18 mouse cellular contexts compared by ENCODE assay signal in genomic region chr11:99609126-99609525, GRCm38 (mm10). TPM values are rescaled to one million over a fixed set of nuclear protein-coding genes. Genes with fewer than 3 reads are reported as not detected.
DNase-seq lines count a peak whose midpoint lies in the region; ATAC-seq and TF ChIP-seq lines count a peak whose summit lies in the region.
"Had no signal": no experiment of that assay in that cellular context is flagged by ENCODE, and none has a peak within 500 bp of the region (broad histone marks: within the 10 kb centered on the region; RNA-seq: fewer than 3 reads in every experiment).

No protein-coding gene starts in this region.

- peak; percentile 13 for DNase-seq in forebrain, postnatal 0 days
- peak; percentile 13 for DNase-seq in cerebellum, adult 8-10 months
- DNase-seq in layer of hippocampus, adult 18-20 months (ENCODE audit: low spot score in 2 of 2): peak; percentile 42 to 62
- peak; percentile 43 to 45 for DNase-seq in left cerebral cortex, postnatal 14 days (ENCODE audit: low spot score in 2 of 2)
- DNase-seq in liver, embryonic 11.5 days (ENCODE audit: low spot score): no peak
- DNase-seq in kidney, adult 18-20 months: no peak
- DNase-seq: adrenal gland, postnatal 14 days; thymus, adult 18-20 months had no signal

- ATAC-seq in forebrain, postnatal 0 days: no peak
- no peak for ATAC-seq in forebrain, embryonic 16.5 days
- ATAC-seq in liver, embryonic 11.5 days (replicated peaks; ENCODE audit: low FRiP score): no peak
- ATAC-seq in hindbrain, embryonic 13.5 days (ENCODE audit: low FRiP score): no peak
- ATAC-seq: forebrain, embryonic 13.5 days had no signal

- H3K9me3 ChIP-seq in forebrain, postnatal 0 days (ENCODE audit: low read length): no peaks in the 10 kb centered on the region
- no peaks in the 10 kb centered on the region for H3K9me3 ChIP-seq in forebrain, embryonic 16.5 days (ENCODE audit: control insufficient read depth, low read length)
- H3K9me3 ChIP-seq in liver, embryonic 11.5 days (ENCODE audit: control insufficient read depth, low read length): no peaks in the 10 kb centered on the region
- no peaks in the 10 kb centered on the region for H3K9me3 ChIP-seq in hindbrain, embryonic 13.5 days
- H3K9me3 ChIP-seq: embryonic facial prominence, embryonic 15.5 days; forebrain, embryonic 13.5 days; heart, embryonic 15.5 days; limb, embryonic 12.5 days; lung, embryonic 15.5 days had no signal

- intact Hi-C loops in left cerebral cortex, postnatal 14 days (cut with DNase I): no loop called here

- H3K27me3 ChIP-seq in forebrain, postnatal 0 days (ENCODE audit: insufficient read depth, low read length): no peaks in the 10 kb centered on the region
- no peaks in the 10 kb centered on the region for H3K27me3 ChIP-seq in forebrain, embryonic 16.5 days (replicated peaks; ENCODE audit: control insufficient read depth, insufficient read depth, low read length)
- H3K27me3 ChIP-seq in liver, embryonic 11.5 days (replicated peaks; ENCODE audit: control insufficient read depth, insufficient read depth, low read length): no peaks in the 10 kb centered on the region
- no peaks in the 10 kb centered on the region for H3K27me3 ChIP-seq in hindbrain, embryonic 13.5 days
- H3K27me3 ChIP-seq: embryonic facial prominence, embryonic 15.5 days; forebrain, embryonic 13.5 days; heart, embryonic 15.5 days; limb, embryonic 12.5 days; lung, embryonic 15.5 days had no signal

- no peaks in the 10 kb centered on the region for H3K4me1 ChIP-seq in forebrain, postnatal 0 days (ENCODE audit: insufficient read depth)
- no peaks in the 10 kb centered on the region for H3K4me1 ChIP-seq in forebrain, embryonic 16.5 days (replicated peaks; ENCODE audit: control insufficient read depth, insufficient read depth, low read length)
- no peaks in the 10 kb centered on the region for H3K4me1 ChIP-seq in liver, embryonic 11.5 days (replicated peaks; ENCODE audit: control insufficient read depth, insufficient read depth, low read length)
- H3K4me1 ChIP-seq in hindbrain, embryonic 13.5 days (replicated peaks): no peaks in the 10 kb centered on the region
- H3K4me1 ChIP-seq: embryonic facial prominence, embryonic 15.5 days; forebrain, embryonic 13.5 days; heart, embryonic 15.5 days; limb, embryonic 12.5 days; lung, embryonic 15.5 days had no signal

- H3K4me3 ChIP-seq in forebrain, postnatal 0 days (ENCODE audit: low read depth, low read length): no peak overlapping the region
- H3K4me3 ChIP-seq in forebrain, embryonic 16.5 days (replicated peaks; ENCODE audit: low read length): no peak overlapping the region
- H3K4me3 ChIP-seq in liver, embryonic 11.5 days (ENCODE audit: low read depth, low read length): no peak overlapping the region
- no peak overlapping the region for H3K4me3 ChIP-seq in hindbrain, embryonic 13.5 days
- H3K4me3 ChIP-seq: embryonic facial prominence, embryonic 15.5 days; forebrain, embryonic 13.5 days; heart, embryonic 15.5 days; limb, embryonic 12.5 days; lung, embryonic 15.5 days had no signal

- 41% methylated on average over 1 of the region's 1 CpGs for WGBS in forebrain, postnatal 0 days
- 48% methylated on average over 1 of the region's 1 CpGs for WGBS in forebrain, embryonic 16.5 days
- WGBS in liver, embryonic 11.5 days: 62% methylated on average over 1 of the region's 1 CpGs
- 82% methylated on average over 1 of the region's 1 CpGs for WGBS in hindbrain, embryonic 13.5 days

- no peak overlapping the region for H3K27ac ChIP-seq in forebrain, postnatal 0 days (ENCODE audit: low read depth, low read length)
- H3K27ac ChIP-seq in forebrain, embryonic 16.5 days (ENCODE audit: low read length): no peak overlapping the region
- no peak overlapping the region for H3K27ac ChIP-seq in liver, embryonic 11.5 days (ENCODE audit: low read depth, low read length)
- no peak overlapping the region for H3K27ac ChIP-seq in hindbrain, embryonic 13.5 days
- H3K27ac ChIP-seq: embryonic facial prominence, embryonic 15.5 days; forebrain, embryonic 13.5 days; heart, embryonic 15.5 days; kidney, postnatal 0 days; limb, embryonic 12.5 days; lung, embryonic 15.5 days had no signal

- H3K9ac ChIP-seq in forebrain, postnatal 0 days: no peak overlapping the region
- H3K9ac ChIP-seq in forebrain, embryonic 16.5 days (replicated peaks; ENCODE audit: low read depth, low read length): no peak overlapping the region
- no peak overlapping the region for H3K9ac ChIP-seq in liver, embryonic 11.5 days (ENCODE audit: low read depth, low read length)
- no peak overlapping the region for H3K9ac ChIP-seq in hindbrain, embryonic 13.5 days
- H3K9ac ChIP-seq: embryonic facial prominence, embryonic 15.5 days; forebrain, embryonic 13.5 days; heart, embryonic 15.5 days; limb, embryonic 12.5 days; lung, embryonic 15.5 days had no signal

- H3K36me3 ChIP-seq in forebrain, postnatal 0 days (ENCODE audit: insufficient read depth): no peaks in the 10 kb centered on the region
- no peaks in the 10 kb centered on the region for H3K36me3 ChIP-seq in forebrain, embryonic 16.5 days (ENCODE audit: control insufficient read depth, insufficient read depth)
- H3K36me3 ChIP-seq in liver, embryonic 11.5 days (ENCODE audit: control insufficient read depth, insufficient read depth, low read length): no peaks in the 10 kb centered on the region
- H3K36me3 ChIP-seq in hindbrain, embryonic 13.5 days: no peaks in the 10 kb centered on the region
- H3K36me3 ChIP-seq: embryonic facial prominence, embryonic 15.5 days; heart, embryonic 15.5 days; limb, embryonic 12.5 days; lung, embryonic 15.5 days had no signal

- H3K4me2 ChIP-seq in forebrain, postnatal 0 days (ENCODE audit: low read depth): no peak overlapping the region
- H3K4me2 ChIP-seq in forebrain, embryonic 16.5 days (ENCODE audit: low read length): no peak overlapping the region
- H3K4me2 ChIP-seq in liver, embryonic 11.5 days: no peak overlapping the region
- H3K4me2 ChIP-seq in hindbrain, embryonic 13.5 days: no peak overlapping the region
- H3K4me2 ChIP-seq: embryonic facial prominence, embryonic 15.5 days; forebrain, embryonic 13.5 days; heart, embryonic 15.5 days; limb, embryonic 12.5 days; lung, embryonic 15.5 days had no signal

- no peak for TF ChIP-seq CTCF in forebrain, postnatal 0 days (IDR thresholded peaks at IDR 0.05; ENCODE audit: low read depth)

RNA-seq across cellular contexts. Expression of gene Gm11937, which starts 0.9 kb away (rescaled TPM):
- total RNA-seq in forebrain, postnatal 0 days (2014; rRNA removed): not detected in 2 replicates
- not detected in 2 replicates for polyA plus RNA-seq in forebrain, postnatal 0 days (2015; fragmentation: Nextera tagmentation; extraction: Ambion mirVana)
- not detected in 2 replicates for polyA plus RNA-seq in forebrain, embryonic 16.5 days (2015; fragmentation: Nextera tagmentation; extraction: Ambion mirVana)
- not detected for total RNA-seq in layer of hippocampus, adult 18-20 months (2021)
- not detected for total RNA-seq in left cerebral cortex, postnatal 14 days (2021)
- polyA plus RNA-seq in liver, embryonic 11.5 days (2014; fragmentation: Nextera tagmentation; extraction: Ambion mirVana): not detected in 2 replicates
- not detected in 2 replicates for polyA plus RNA-seq in hindbrain, embryonic 13.5 days (2015; fragmentation: Nextera tagmentation; extraction: Ambion mirVana)
- total RNA-seq: adrenal gland, postnatal 14 days; gastrocnemius, postnatal 4 days; megakaryocyte-erythroid progenitor cell, adult 5-6 weeks had no signal
- polyA plus RNA-seq: forebrain, embryonic 13.5 days; heart, embryonic 15.5 days; kidney, postnatal 0 days; limb, embryonic 12.5 days; lung, embryonic 15.5 days had no signal

RNA-seq across cellular contexts. Expression of gene Krtap2-4, which starts 5.5 kb away (rescaled TPM):
- not detected in 2 replicates for total RNA-seq in forebrain, postnatal 0 days (2014; rRNA removed)
- not detected in 2 replicates for polyA plus RNA-seq in forebrain, postnatal 0 days (2015; fragmentation: Nextera tagmentation; extraction: Ambion mirVana)
- polyA plus RNA-seq in forebrain, embryonic 16.5 days (2015; fragmentation: Nextera tagmentation; extraction: Ambion mirVana): not detected in 2 replicates
- total RNA-seq in layer of hippocampus, adult 18-20 months (2021): not detected
- total RNA-seq in left cerebral cortex, postnatal 14 days (2021): not detected
- not detected in 2 replicates for polyA plus RNA-seq in liver, embryonic 11.5 days (2014; fragmentation: Nextera tagmentation; extraction: Ambion mirVana)
- polyA plus RNA-seq in hindbrain, embryonic 13.5 days (2015; fragmentation: Nextera tagmentation; extraction: Ambion mirVana): not detected in 2 replicates
- total RNA-seq: adrenal gland, postnatal 14 days; gastrocnemius, postnatal 4 days; megakaryocyte-erythroid progenitor cell, adult 5-6 weeks had no signal
- polyA plus RNA-seq: forebrain, embryonic 13.5 days; heart, embryonic 15.5 days; kidney, postnatal 0 days; limb, embryonic 12.5 days; lung, embryonic 15.5 days had no signal

RNA-seq across cellular contexts. Expression of gene Gm11938, which starts 6.0 kb away (rescaled TPM):
- total RNA-seq in forebrain, postnatal 0 days (2014; rRNA removed): not detected in 2 replicates
- not detected in 2 replicates for polyA plus RNA-seq in forebrain, postnatal 0 days (2015; fragmentation: Nextera tagmentation; extraction: Ambion mirVana)
- not detected in 2 replicates for polyA plus RNA-seq in forebrain, embryonic 16.5 days (2015; fragmentation: Nextera tagmentation; extraction: Ambion mirVana)
- not detected for total RNA-seq in layer of hippocampus, adult 18-20 months (2021)
- total RNA-seq in left cerebral cortex, postnatal 14 days (2021): not detected
- polyA plus RNA-seq in liver, embryonic 11.5 days (2014; fragmentation: Nextera tagmentation; extraction: Ambion mirVana): not detected in 2 replicates
- polyA plus RNA-seq in hindbrain, embryonic 13.5 days (2015; fragmentation: Nextera tagmentation; extraction: Ambion mirVana): not detected in 2 replicates
- total RNA-seq: adrenal gland, postnatal 14 days; gastrocnemius, postnatal 4 days; megakaryocyte-erythroid progenitor cell, adult 5-6 weeks had no signal
- polyA plus RNA-seq: forebrain, embryonic 13.5 days; heart, embryonic 15.5 days; kidney, postnatal 0 days; limb, embryonic 12.5 days; lung, embryonic 15.5 days had no signal

RNA-seq across cellular contexts. Expression of gene Gm11562, which starts 11.1 kb away (rescaled TPM):
- not detected in 2 replicates for total RNA-seq in forebrain, postnatal 0 days (2014; rRNA removed)
- not detected in 2 replicates for polyA plus RNA-seq in forebrain, postnatal 0 days (2015; fragmentation: Nextera tagmentation; extraction: Ambion mirVana)
- polyA plus RNA-seq in forebrain, embryonic 16.5 days (2015; fragmentation: Nextera tagmentation; extraction: Ambion mirVana): not detected in 2 replicates
- not detected for total RNA-seq in layer of hippocampus, adult 18-20 months (2021)
- not detected for total RNA-seq in left cerebral cortex, postnatal 14 days (2021)
- not detected in 2 replicates for polyA plus RNA-seq in liver, embryonic 11.5 days (2014; fragmentation: Nextera tagmentation; extraction: Ambion mirVana)
- polyA plus RNA-seq in hindbrain, embryonic 13.5 days (2015; fragmentation: Nextera tagmentation; extraction: Ambion mirVana): not detected in 2 replicates
- total RNA-seq: adrenal gland, postnatal 14 days; gastrocnemius, postnatal 4 days; megakaryocyte-erythroid progenitor cell, adult 5-6 weeks had no signal
- polyA plus RNA-seq: forebrain, embryonic 13.5 days; heart, embryonic 15.5 days; kidney, postnatal 0 days; limb, embryonic 12.5 days; lung, embryonic 15.5 days had no signal

RNA-seq across cellular contexts. Expression of gene Krtap9-3, which starts 11.2 kb away (rescaled TPM):
- total RNA-seq in forebrain, postnatal 0 days (2014; rRNA removed): not detected in 2 replicates
- polyA plus RNA-seq in forebrain, postnatal 0 days (2015; fragmentation: Nextera tagmentation; extraction: Ambion mirVana): not detected in 2 replicates
- not detected in 2 replicates for polyA plus RNA-seq in forebrain, embryonic 16.5 days (2015; fragmentation: Nextera tagmentation; extraction: Ambion mirVana)
- not detected for total RNA-seq in layer of hippocampus, adult 18-20 months (2021)
- total RNA-seq in left cerebral cortex, postnatal 14 days (2021): not detected
- polyA plus RNA-seq in liver, embryonic 11.5 days (2014; fragmentation: Nextera tagmentation; extraction: Ambion mirVana): not detected in 2 replicates
- not detected in 2 replicates for polyA plus RNA-seq in hindbrain, embryonic 13.5 days (2015; fragmentation: Nextera tagmentation; extraction: Ambion mirVana)
- total RNA-seq: adrenal gland, postnatal 14 days; gastrocnemius, postnatal 4 days; megakaryocyte-erythroid progenitor cell, adult 5-6 weeks had no signal
- polyA plus RNA-seq: forebrain, embryonic 13.5 days; heart, embryonic 15.5 days; kidney, postnatal 0 days; limb, embryonic 12.5 days; lung, embryonic 15.5 days had no signal

Comparison
In these comparisons a context has a peak if more than half of its experiments do, and no peak if none do; other contexts are left out.
1. DNase-seq: peak in forebrain, postnatal 0 days (single experiment), cerebellum, adult 8-10 months (single experiment), layer of hippocampus, adult 18-20 months (2 of 2) and left cerebral cortex, postnatal 14 days (2 of 2); none in liver, embryonic 11.5 days (single experiment) and kidney, adult 18-20 months (single experiment).